Mouse (Mus musculus): ENCODE data around the gene Rnps1.
A peak's percentile ranks its signal among the peaks of the same experiment; 100 is the strongest.

Rnps1 gene

GRCm38 (mm10) chr17:24469910-24470602 is 55.7 kb downstream of the Rnps1 start, which contains the start of the genes E4f1 and Pgp:
TSS of gene E4f1 (minus strand) at chr17:24470313.
TSS of gene Pgp (plus strand) at chr17:24470392.
- DNase-seq (ENCODE audit: low read depth, low spot score) = peak; percentile 97

- no peak for DNase-seq (ENCODE audit: low read depth, low spot score)
These were observed 56.5 kb downstream of the Rnps1 start for GRCm38 (mm10) chr17:24470701-24471527.

GRCm38 (mm10) chr17:24472512-24472911 is 58.1 kb downstream of the Rnps1 start:
- DNase-seq (ENCODE audit: low read depth, low spot score) = no peak

GRCm38 (mm10) chr17:24473612-24474275 is 59.4 kb downstream of the Rnps1 start, which contains the start of gene Bricd5:
TSS of gene Bricd5 (plus strand) at chr17:24473884.
- no peak for DNase-seq (ENCODE audit: low read depth, low spot score)

GRCm38 (mm10) chr17:24474557-24474956 is 60.2 kb downstream of the Rnps1 start:
- DNase-seq (ENCODE audit: low read depth, low spot score) = no peak

Measured in ES-CJ7 (cell line).